Comparison of ENCODE assay signal across 8 mouse cellular contexts in the genomic region with DNA sequence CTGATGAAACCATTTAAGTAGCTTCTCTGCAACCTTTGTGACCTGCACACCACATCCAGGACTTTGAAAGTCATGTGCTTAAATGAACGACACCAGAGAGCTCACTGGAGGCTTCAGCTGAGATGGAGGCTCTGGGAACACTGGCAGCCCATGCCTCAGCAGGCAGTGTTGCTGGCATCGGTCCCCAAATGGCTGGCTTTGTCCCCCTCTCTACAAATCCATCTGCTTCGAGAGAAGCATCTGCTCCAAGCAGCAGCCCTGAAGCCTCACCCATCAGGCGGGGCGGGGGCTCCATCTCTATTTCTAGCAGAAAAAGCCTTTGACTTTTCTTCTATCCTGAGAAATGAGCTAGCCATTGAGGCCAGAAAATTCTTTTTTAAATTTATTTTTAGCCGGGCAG.
DNase-seq lines count a peak whose midpoint lies in the region.

No protein-coding gene starts in this region.

- DNase-seq in cerebellum, adult 11 months = peak; percentile 57
- no peak for DNase-seq in cerebellum, adult 8-10 months
- peak; percentile 47 for DNase-seq in right cerebral cortex, adult 2 months (ENCODE audit: low spot score in 2 of 2)
- no peak for DNase-seq in right cerebral cortex, adult 18-20 months
- peak; percentile 86 to 89 for DNase-seq in layer of hippocampus, postnatal 10 days (ENCODE audit: low spot score in 2 of 2)
- no peak for DNase-seq in kidney, postnatal 10 days
- no peak for DNase-seq in adipocyte (ENCODE audit: low spot score)
- no peak for DNase-seq in thymus, postnatal 14 days

Comparison
In these comparisons a context has a peak if more than half of its experiments do, and no peak if none do; other contexts are left out.
1. DNase-seq: peak in cerebellum, adult 11 months (single experiment), right cerebral cortex, adult 2 months (2 of 2) and layer of hippocampus, postnatal 10 days (2 of 2); none in cerebellum, adult 8-10 months (single experiment), right cerebral cortex, adult 18-20 months (single experiment), kidney, postnatal 10 days (single experiment), adipocyte (single experiment) and thymus, postnatal 14 days (single experiment).